Mouse (Mus musculus): ENCODE measurements around the gene Camkv.

- TF ChIP-seq CTCF (IDR thresholded peaks at IDR 0.05; ENCODE audit: low read depth, low read length): peak; percentile 97
- no peak for TF ChIP-seq POLR2A (IDR thresholded peaks at IDR 0.05; ENCODE audit: insufficient read depth, low read length)
These were observed 34.4 kb upstream of the Camkv start for GRCm38 (mm10) chr9:107900840-107901626.

All from ES-Bruce4 (cell line).